Mouse (Mus musculus) hindbrain, embryonic 15.5 days (tissue): ENCODE measurements at regions not wholly inside any gene's neighbourhood (a gene's known extent, or its start where the extent isn't known, plus 50 kb on each side); places are given as distances from the start of the nearest gene placed in this dataset.
A peak's percentile ranks its signal among the peaks of the same experiment; 100 is the strongest.

ENCODE experiments used
- ATAC-seq: fragments of 200-750 bp; cut with Nextera tagmentation; 2 replicates; pipeline ENCODE4 v1.8.0; 2017; ENCODE audit warnings: low read depth, moderate number of reproducible peaks, moderate TSS enrichment; ENCODE audit not compliant: low FRiP score
- H3K27ac ChIP-seq: fragments of 300-500 bp; sonication (generic); replicated peaks from 2 replicates; pipeline ENCODE4 v1.5.1; 2015; ENCODE audit warnings: mild to moderate bottlenecking, inconsistent platforms
- H3K27me3 ChIP-seq: fragments of 300-500 bp; sonication (generic); 2 replicates; pipeline ENCODE4 v1.6.1; 2015; ENCODE audit warnings: control low read depth, inconsistent platforms
- H3K36me3 ChIP-seq: fragments of 300-500 bp; sonication (generic); 2 replicates; pipeline ENCODE4 v1.6.1; 2015; ENCODE audit warnings: control low read depth, inconsistent platforms
- H3K4me1 ChIP-seq: fragments of 300-500 bp; sonication (generic); replicated peaks from 2 replicates; pipeline ENCODE4 v1.6.1; 2015; ENCODE audit warnings: control low read depth, inconsistent platforms
- H3K4me2 ChIP-seq: fragments of 300-500 bp; sonication (generic); 2 replicates; pipeline ENCODE4 v1.6.1; 2015; ENCODE audit warnings: moderate library complexity, mild to moderate bottlenecking, inconsistent platforms
- H3K4me3 ChIP-seq: fragments of 300-500 bp; sonication (generic); 2 replicates; pipeline ENCODE4 v1.5.1; 2015; ENCODE audit warnings: mild to moderate bottlenecking, inconsistent platforms
- H3K9ac ChIP-seq: fragments of 300-500 bp; sonication (generic); 2 replicates; pipeline ENCODE4 v1.6.1; 2015; ENCODE audit warnings: inconsistent platforms
- H3K9me3 ChIP-seq: fragments of 300-500 bp; sonication (generic); 2 replicates; pipeline ENCODE4 v1.6.1; 2016; ENCODE audit warnings: control low read depth, inconsistent platforms
- WGBS: fragments of 180-500 bp; shearing (Covaris S2); methylation state at CpG from one replicate; pipeline ENCODE4 v1.1.7; 2015; 5-methylcytosine and 5-hydroxymethylcytosine counted together

GRCm38 (mm10) chr14:24999008-24999572 lies 459.9 kb upstream of the Zmiz1 start:
- no peak for ATAC-seq

GRCm38 (mm10) chr14:25005241-25005946 lies 453.6 kb upstream of the Zmiz1 start:
- ATAC-seq, result no peak
- no peaks in the 10 kb centered on the region for H3K36me3 ChIP-seq
- H3K27me3 ChIP-seq, result no peaks in the 10 kb centered on the region
- no peak overlapping the region for H3K4me2 ChIP-seq
- 66% methylated on average over 11 of the region's 11 CpGs for WGBS
- H3K9ac ChIP-seq, result no peak overlapping the region
- H3K4me1 ChIP-seq, result no peaks in the 10 kb centered on the region
- no peak overlapping the region for H3K4me3 ChIP-seq
- H3K9me3 ChIP-seq, result no peaks in the 10 kb centered on the region
- no peak overlapping the region for H3K27ac ChIP-seq

More at GRCm38 (mm10) chr14:24999008-24999572, 459.9 kb upstream of the Zmiz1 start:
- H3K9me3 ChIP-seq, result no peaks in the 10 kb centered on the region
- no peaks in the 10 kb centered on the region for H3K36me3 ChIP-seq
- WGBS, result 78% methylated on average over 3 of the region's 3 CpGs
- H3K4me2 ChIP-seq, result no peak overlapping the region
- no peaks in the 10 kb centered on the region for H3K27me3 ChIP-seq
- peaks cover 36% of the 10 kb centered on the region for H3K4me1 ChIP-seq
- no peak overlapping the region for H3K4me3 ChIP-seq
- H3K27ac ChIP-seq, result no peak overlapping the region
- no peak overlapping the region for H3K9ac ChIP-seq

- H3K9me3 ChIP-seq, result no peaks in the 10 kb centered on the region
- WGBS, result 68% methylated on average over 3 of the region's 3 CpGs
- peaks cover 22% of the 10 kb centered on the region for H3K4me1 ChIP-seq
- H3K4me2 ChIP-seq, result no peak overlapping the region
- no peaks in the 10 kb centered on the region for H3K27me3 ChIP-seq
- H3K36me3 ChIP-seq, result no peaks in the 10 kb centered on the region
- ATAC-seq, result no peak
- no peak overlapping the region for H3K9ac ChIP-seq
- no peak overlapping the region for H3K27ac ChIP-seq
- H3K4me3 ChIP-seq, result no peak overlapping the region
Measured at GRCm38 (mm10) chr14:25011926-25012325, 447.1 kb upstream of the Zmiz1 start.

GRCm38 (mm10) chr14:25015288-25016238 lies 443.4 kb upstream of the Zmiz1 start:
- peak; percentile 84 for ATAC-seq
- H3K27ac ChIP-seq, result peak overlapping the region; percentile 82
- no peak overlapping the region for H3K4me3 ChIP-seq
- H3K4me1 ChIP-seq, result peaks cover 25% of the 10 kb centered on the region
- peak overlapping the region; percentile 29; the same call in 1 of the 2 replicates for H3K9ac ChIP-seq
- no peaks in the 10 kb centered on the region for H3K9me3 ChIP-seq
- no peaks in the 10 kb centered on the region for H3K36me3 ChIP-seq
- no peaks in the 10 kb centered on the region for H3K27me3 ChIP-seq
- under 1% methylated on average over 8 of the region's 8 CpGs for WGBS
- H3K4me2 ChIP-seq, result peak overlapping the region; percentile 29

GRCm38 (mm10) chr14:25017860-25018259 lies 441.1 kb upstream of the Zmiz1 start:
- H3K4me3 ChIP-seq, result no peak overlapping the region
- H3K27me3 ChIP-seq, result no peaks in the 10 kb centered on the region
- 69% methylated on average over 5 of the region's 5 CpGs for WGBS
- H3K36me3 ChIP-seq, result no peaks in the 10 kb centered on the region
- no peak overlapping the region for H3K27ac ChIP-seq
- peaks cover 27% of the 10 kb centered on the region for H3K4me1 ChIP-seq
- H3K9me3 ChIP-seq, result no peaks in the 10 kb centered on the region
- H3K9ac ChIP-seq, result no peak overlapping the region
- no peak for ATAC-seq
- no peak overlapping the region for H3K4me2 ChIP-seq

GRCm38 (mm10) chr14:25019306-25019905 lies 439.6 kb upstream of the Zmiz1 start:
- H3K4me3 ChIP-seq, result no peak overlapping the region
- H3K9me3 ChIP-seq, result no peaks in the 10 kb centered on the region
- no peak overlapping the region for H3K27ac ChIP-seq
- no peaks in the 10 kb centered on the region for H3K27me3 ChIP-seq
- WGBS, result 76% methylated on average over 4 of the region's 4 CpGs
- H3K36me3 ChIP-seq, result no peaks in the 10 kb centered on the region
- H3K9ac ChIP-seq, result no peak overlapping the region
- H3K4me2 ChIP-seq, result no peak overlapping the region
- peaks cover 27% of the 10 kb centered on the region for H3K4me1 ChIP-seq
- ATAC-seq, result no peak

- H3K4me2 ChIP-seq, result no peak overlapping the region
- no peaks in the 10 kb centered on the region for H3K36me3 ChIP-seq
- no peaks in the 10 kb centered on the region for H3K27me3 ChIP-seq
- ATAC-seq, result no peak
- H3K9me3 ChIP-seq, result no peaks in the 10 kb centered on the region
- H3K4me3 ChIP-seq, result no peak overlapping the region
- 0 out of 2 replicates have a peak, but pooled peaks cover 3% of the 10 kb centered on the region for H3K4me1 ChIP-seq
- 83% methylated on average over 15 of the region's 15 CpGs for WGBS
- no peak overlapping the region for H3K27ac ChIP-seq
- H3K9ac ChIP-seq, result no peak overlapping the region
Measured at GRCm38 (mm10) chr14:25022523-25023269, 436.3 kb upstream of the Zmiz1 start.

GRCm38 (mm10) chr14:25023270-25023800 lies 435.6 kb upstream of the Zmiz1 start:
- ATAC-seq, result no peak

GRCm38 (mm10) chr14:25025074-25025473 lies 433.9 kb upstream of the Zmiz1 start:
- Histone ChIP-seq H3K36me3 (no peaks in the 10 kb centered on the region), H3K27ac (no peak overlapping the region), H3K4me2 (no peak overlapping the region), H3K4me1 (0 out of 2 replicates have a peak, but pooled peaks cover 5% of the 10 kb centered on the region), H3K9me3 (no peaks in the 10 kb centered on the region), H3K27me3 (no peaks in the 10 kb centered on the region), H3K9ac (no peak overlapping the region), H3K4me3 (no peak overlapping the region)
- ATAC-seq, result no peak
- WGBS, result 92% methylated on average over 6 of the region's 6 CpGs

More at GRCm38 (mm10) chr14:25023270-25023800, 435.6 kb upstream of the Zmiz1 start:
- Histone ChIP-seq H3K9me3 (no peaks in the 10 kb centered on the region), H3K27me3 (no peaks in the 10 kb centered on the region), H3K27ac (no peak overlapping the region), H3K4me3 (no peak overlapping the region), H3K9ac (no peak overlapping the region), H3K4me2 (no peak overlapping the region), H3K4me1 (0 out of 2 replicates have a peak, but pooled peaks cover 3% of the 10 kb centered on the region), H3K36me3 (no peaks in the 10 kb centered on the region)
- WGBS, result 79% methylated on average over 6 of the region's 6 CpGs

GRCm38 (mm10) chr14:25027076-25027475 lies 431.9 kb upstream of the Zmiz1 start:
- no peaks in the 10 kb centered on the region for H3K9me3 ChIP-seq
- 92% methylated on average over 3 of the region's 3 CpGs for WGBS

GRCm38 (mm10) chr14:25027842-25028241 lies 431.1 kb upstream of the Zmiz1 start:
- H3K9ac ChIP-seq, result no peak overlapping the region
- no peak overlapping the region for H3K4me3 ChIP-seq
- peaks cover 12% of the 10 kb centered on the region for H3K4me1 ChIP-seq
- no peaks in the 10 kb centered on the region for H3K9me3 ChIP-seq
- H3K4me2 ChIP-seq, result no peak overlapping the region
- H3K27ac ChIP-seq, result no peak overlapping the region
- no peaks in the 10 kb centered on the region for H3K27me3 ChIP-seq
- WGBS, result 96% methylated on average over 1 of the region's 1 CpGs
- H3K36me3 ChIP-seq, result no peaks in the 10 kb centered on the region
- ATAC-seq, result no peak

More at GRCm38 (mm10) chr14:25027076-25027475, 431.9 kb upstream of the Zmiz1 start:
- H3K27ac ChIP-seq, result no peak overlapping the region
- H3K9ac ChIP-seq, result no peak overlapping the region
- H3K27me3 ChIP-seq, result no peaks in the 10 kb centered on the region
- ATAC-seq, result no peak
- H3K4me2 ChIP-seq, result no peak overlapping the region
- H3K4me3 ChIP-seq, result no peak overlapping the region
- no peaks in the 10 kb centered on the region for H3K36me3 ChIP-seq
- H3K4me1 ChIP-seq, result peaks cover 7% of the 10 kb centered on the region; the same call in 1 of the 2 replicates
